Mouse (Mus musculus): Measurements from ENCODE around the gene Ntm. TPM values are rescaled to one million over a fixed set of nuclear protein-coding genes. Genes with fewer than 3 reads are reported as not detected.
A peak's percentile ranks its signal among the peaks of the same experiment; 100 is the strongest.

Ntm gene
- polyA plus RNA-seq, 1 experiment from 2014 or later, result 8.9 TPM

DNA sequence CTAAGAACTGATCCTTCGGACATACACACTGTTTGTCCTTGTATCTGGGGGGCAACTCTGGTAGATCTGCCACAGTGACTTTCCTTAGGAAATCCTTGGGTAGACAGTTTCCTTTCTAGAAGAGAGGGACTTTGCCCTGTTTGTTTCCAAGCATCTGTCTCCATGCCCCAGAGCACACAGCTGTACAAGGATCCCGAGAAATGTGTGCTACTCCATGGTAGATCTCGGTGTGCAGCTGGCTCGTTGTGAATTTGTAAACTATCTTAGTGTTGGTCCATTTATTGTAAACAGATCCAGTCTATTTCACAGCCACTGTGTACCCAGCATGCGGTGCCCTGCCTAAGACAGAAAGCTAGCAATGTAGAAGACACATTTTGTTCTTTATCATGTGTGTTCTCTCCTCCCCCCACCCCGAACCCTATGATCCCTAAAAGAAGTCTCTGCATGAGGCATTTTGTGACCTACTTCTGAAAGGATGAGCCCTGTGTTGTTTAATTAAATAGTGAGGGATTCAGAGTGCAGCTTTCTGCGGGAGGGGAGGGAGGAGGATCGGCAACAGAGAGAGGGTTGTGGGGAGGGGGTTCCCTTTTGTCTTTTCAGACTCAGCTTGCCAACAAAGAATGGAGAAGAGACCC is 200.9 kb downstream of the Ntm start:
- no peaks in the 10 kb centered on the region for H3K4me1 ChIP-seq (replicated peaks)
- no peak overlapping the region for H3K4me2 ChIP-seq (replicated peaks)
- no peak overlapping the region for H3K27ac ChIP-seq
- H3K9ac ChIP-seq, result no peak overlapping the region
- no peaks in the 10 kb centered on the region for H3K36me3 ChIP-seq
- ATAC-seq, result no peak
- whole genome bisulfite sequencing, result 55% methylated on average over 8 of the region's 8 CpGs
- H3K9me3 ChIP-seq, result no peaks in the 10 kb centered on the region
- no peak overlapping the region for H3K4me3 ChIP-seq (replicated peaks)
- no peaks in the 10 kb centered on the region for H3K27me3 ChIP-seq (replicated peaks)

DNA sequence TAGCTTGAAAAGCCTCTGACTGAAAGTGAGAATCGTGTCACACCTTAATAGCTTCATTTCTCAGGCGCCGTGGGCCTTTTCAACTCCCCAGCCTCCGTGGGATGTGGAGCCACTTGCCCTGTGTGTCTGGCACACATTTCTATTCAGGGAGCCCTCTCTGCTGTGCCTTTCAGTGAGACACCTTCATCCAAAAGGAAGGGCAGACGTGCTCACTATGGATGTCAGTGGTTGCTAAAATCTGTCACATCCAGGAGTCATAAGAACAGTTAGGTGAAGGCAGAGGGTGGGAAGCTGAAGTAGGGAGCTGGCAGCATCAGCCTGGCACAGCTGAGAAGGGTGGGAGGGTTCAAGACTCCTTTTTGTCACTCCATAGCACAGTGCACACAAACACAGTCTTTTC is 201.4 kb downstream of the Ntm start:
- no peak overlapping the region for H3K27ac ChIP-seq
- H3K9ac ChIP-seq, result no peak overlapping the region
- WGBS, result 94% methylated on average over 5 of the region's 5 CpGs
- no peaks in the 10 kb centered on the region for H3K27me3 ChIP-seq (replicated peaks)
- no peaks in the 10 kb centered on the region for H3K4me1 ChIP-seq (replicated peaks)
- no peak overlapping the region for H3K4me2 ChIP-seq (replicated peaks)
- no peaks in the 10 kb centered on the region for H3K36me3 ChIP-seq
- no peak overlapping the region for H3K4me3 ChIP-seq (replicated peaks)
- no peak for ATAC-seq
- no peaks in the 10 kb centered on the region for H3K9me3 ChIP-seq

DNA sequence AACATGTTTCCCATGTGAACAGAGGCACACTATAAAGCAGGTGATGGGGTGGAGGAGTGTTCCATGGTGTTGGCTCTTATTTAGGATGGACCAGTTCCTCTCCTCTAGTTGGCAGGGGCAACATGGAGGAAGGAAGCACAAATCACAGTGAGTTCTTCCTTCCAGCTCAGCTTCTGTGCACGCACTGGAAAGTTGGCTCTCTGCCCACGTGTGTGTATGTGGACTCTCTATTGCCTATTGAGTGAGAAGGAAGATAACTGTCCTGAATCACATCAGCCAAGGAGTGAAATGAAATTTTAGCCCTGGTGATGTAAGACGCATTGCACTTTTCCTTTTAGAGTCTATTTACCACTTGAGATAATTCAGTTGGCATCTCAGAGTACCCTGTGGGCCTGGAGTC is 203.0 kb downstream of the Ntm start:
- ATAC-seq, result no peak
- no peaks in the 10 kb centered on the region for H3K4me1 ChIP-seq (replicated peaks)
- no peaks in the 10 kb centered on the region for H3K36me3 ChIP-seq
- WGBS, result 40% methylated on average over 3 of the region's 3 CpGs
- no peak overlapping the region for H3K4me3 ChIP-seq (replicated peaks)
- H3K27me3 ChIP-seq (replicated peaks), result no peaks in the 10 kb centered on the region
- no peak overlapping the region for H3K27ac ChIP-seq
- H3K9me3 ChIP-seq, result no peaks in the 10 kb centered on the region
- H3K4me2 ChIP-seq (replicated peaks), result no peak overlapping the region
- H3K9ac ChIP-seq, result no peak overlapping the region

DNA sequence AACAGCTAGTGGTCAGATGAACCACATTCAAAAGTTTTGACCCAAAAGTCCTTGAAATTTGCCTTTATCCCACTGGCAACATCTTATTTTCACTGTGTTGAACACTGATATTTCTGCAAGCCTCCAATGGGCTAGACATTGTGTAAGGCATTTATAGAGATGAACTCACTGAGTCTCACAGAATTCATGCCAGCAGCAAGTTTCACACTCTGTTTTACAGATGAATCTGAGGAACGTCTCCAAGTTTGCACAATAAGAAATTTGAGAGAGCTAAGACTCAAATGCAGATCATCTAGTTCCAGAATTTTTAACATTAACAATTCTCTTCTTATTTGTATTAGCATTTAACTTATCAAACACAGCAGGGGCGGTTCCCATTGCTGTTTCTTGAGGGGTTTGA is 203.9 kb downstream of the Ntm start:
- H3K9me3 ChIP-seq, result no peaks in the 10 kb centered on the region
- no peaks in the 10 kb centered on the region for H3K27me3 ChIP-seq (replicated peaks)
- ATAC-seq, result no peak
- no peak overlapping the region for H3K27ac ChIP-seq
- no peak overlapping the region for H3K9ac ChIP-seq
- H3K4me3 ChIP-seq (replicated peaks), result no peak overlapping the region
- H3K36me3 ChIP-seq, result no peaks in the 10 kb centered on the region
- no peak overlapping the region for H3K4me2 ChIP-seq (replicated peaks)
- WGBS, result 77% methylated on average over 2 of the region's 2 CpGs
- H3K4me1 ChIP-seq (replicated peaks), result no peaks in the 10 kb centered on the region

GRCm38 (mm10) chr9:29754374-29754773 is 208.6 kb downstream of the Ntm start:
- H3K4me2 ChIP-seq (replicated peaks), result no peak overlapping the region
- no peak for ATAC-seq
- no peaks in the 10 kb centered on the region for H3K36me3 ChIP-seq
- H3K4me1 ChIP-seq (replicated peaks), result peaks cover 4% of the 10 kb centered on the region
- H3K27ac ChIP-seq, result no peak overlapping the region
- H3K27me3 ChIP-seq (replicated peaks), result no peaks in the 10 kb centered on the region
- no peak overlapping the region for H3K9ac ChIP-seq
- no peak overlapping the region for H3K4me3 ChIP-seq (replicated peaks)
- H3K9me3 ChIP-seq, result no peaks in the 10 kb centered on the region

GRCm38 (mm10) chr9:29751396-29751795 is 211.5 kb downstream of the Ntm start:
- Histone ChIP-seq H3K9ac (no peak overlapping the region), H3K27me3 (replicated peaks) (no peaks in the 10 kb centered on the region), H3K4me3 (replicated peaks) (no peak overlapping the region), H3K36me3 (no peaks in the 10 kb centered on the region), H3K27ac (no peak overlapping the region), H3K4me2 (replicated peaks) (no peak overlapping the region), H3K9me3 (no peaks in the 10 kb centered on the region), H3K4me1 (replicated peaks) (peaks cover 4% of the 10 kb centered on the region)
- WGBS, result 39% methylated on average over 1 of the region's 1 CpGs
- ATAC-seq, result no peak

DNA sequence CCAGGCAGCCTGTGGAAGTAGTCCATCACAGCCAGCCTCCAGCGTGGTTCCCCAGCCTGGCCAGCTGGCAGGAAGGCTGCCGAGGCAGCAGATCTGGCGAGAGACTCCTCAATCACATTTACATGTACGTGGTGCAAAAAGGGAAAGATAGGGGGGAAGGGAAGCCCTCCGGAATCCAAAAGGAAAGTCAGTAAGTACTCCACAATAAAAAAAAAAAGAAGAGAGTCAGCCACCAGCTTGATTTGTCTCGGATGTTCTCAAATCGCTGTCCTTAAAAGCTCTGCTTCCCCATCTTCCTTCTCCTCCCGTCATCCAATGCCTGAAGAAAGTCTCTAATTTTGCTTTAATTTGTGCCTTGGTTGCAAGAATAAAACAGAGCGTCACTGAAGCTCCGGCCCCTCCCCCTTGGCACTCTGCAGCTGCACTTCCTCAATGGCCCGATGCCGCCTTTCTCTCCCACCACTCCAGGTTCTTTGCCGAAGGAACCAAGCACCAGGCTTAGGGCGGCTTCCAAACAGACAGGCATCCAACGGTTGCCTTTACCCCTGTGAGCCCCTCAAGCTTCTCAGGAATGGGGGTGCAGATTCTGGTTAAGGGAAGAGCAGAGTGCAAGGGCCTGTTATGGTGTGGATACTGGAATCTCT is 212.4 kb downstream of the Ntm start:
- no peaks in the 10 kb centered on the region for H3K27me3 ChIP-seq (replicated peaks)
- no peaks in the 10 kb centered on the region for H3K36me3 ChIP-seq
- no peaks in the 10 kb centered on the region for H3K9me3 ChIP-seq
- WGBS, result 19% methylated on average over 15 of the region's 15 CpGs
- ATAC-seq, result peak; percentile 67
- H3K27ac ChIP-seq, result 0 out of 2 replicates have a peak overlapping the region, but pooled peaks have one; percentile 72
- H3K4me2 ChIP-seq (replicated peaks), result peak overlapping the region; percentile 62
- H3K9ac ChIP-seq, result no peak overlapping the region
- H3K4me1 ChIP-seq (replicated peaks), result peaks cover 4% of the 10 kb centered on the region
- H3K4me3 ChIP-seq (replicated peaks), result peak overlapping the region; percentile 22

- H3K4me3 ChIP-seq (replicated peaks), result no peak overlapping the region
- peaks cover 4% of the 10 kb centered on the region for H3K4me1 ChIP-seq (replicated peaks)
- H3K4me2 ChIP-seq (replicated peaks), result no peak overlapping the region
- no peaks in the 10 kb centered on the region for H3K9me3 ChIP-seq
- H3K27ac ChIP-seq, result no peak overlapping the region
- no peak overlapping the region for H3K9ac ChIP-seq
- H3K36me3 ChIP-seq, result no peaks in the 10 kb centered on the region
- H3K27me3 ChIP-seq (replicated peaks), result no peaks in the 10 kb centered on the region
- ATAC-seq, result no peak
- 81% methylated on average over 4 of the region's 4 CpGs for WGBS
Measured at GRCm38 (mm10) chr9:29748070-29748469, 214.9 kb downstream of the Ntm start.

DNA sequence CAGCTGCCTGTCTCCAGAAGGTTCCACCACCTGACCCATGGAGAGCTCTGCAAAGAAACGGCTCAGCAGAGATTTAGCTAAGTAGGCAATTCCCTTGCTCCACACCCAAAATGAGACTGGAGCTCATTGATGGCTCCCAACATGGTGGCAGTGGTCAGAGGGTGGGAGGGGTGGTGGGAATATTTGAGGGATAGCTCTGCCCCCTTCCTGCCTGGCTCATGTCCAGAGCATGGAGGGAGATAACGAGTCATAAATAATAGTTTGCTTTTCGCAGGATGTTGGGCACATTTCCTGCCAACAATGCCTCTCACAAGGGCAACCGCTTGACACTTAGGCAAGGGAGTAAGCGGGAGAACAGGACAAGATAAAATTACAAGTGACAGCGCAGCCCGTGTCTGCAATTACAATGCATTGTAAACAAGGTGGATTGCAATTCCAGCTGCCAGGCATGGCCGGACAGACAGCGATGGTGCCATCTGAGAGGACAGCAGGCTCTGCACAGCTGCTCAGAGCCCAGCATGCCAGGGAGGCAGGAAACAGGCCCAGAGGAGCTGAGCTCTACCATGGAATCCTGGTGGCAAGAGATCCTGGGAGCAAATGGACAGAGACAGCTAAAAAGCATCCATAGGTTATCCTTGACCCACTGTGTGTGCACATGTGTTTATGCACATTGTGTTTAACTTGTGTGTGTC is 224.0 kb downstream of the Ntm start:
- WGBS, result 63% methylated on average over 9 of the region's 9 CpGs
- Histone ChIP-seq H3K9ac (no peak overlapping the region), H3K4me2 (replicated peaks) (no peak overlapping the region), H3K36me3 (no peaks in the 10 kb centered on the region), H3K4me3 (replicated peaks) (no peak overlapping the region), H3K9me3 (no peaks in the 10 kb centered on the region), H3K4me1 (replicated peaks) (no peaks in the 10 kb centered on the region), H3K27me3 (replicated peaks) (no peaks in the 10 kb centered on the region), H3K27ac (no peak overlapping the region)
- ATAC-seq, result no peak

- Histone ChIP-seq H3K9ac (no peak overlapping the region), H3K4me2 (replicated peaks) (no peak overlapping the region), H3K4me3 (replicated peaks) (no peak overlapping the region), H3K4me1 (replicated peaks) (no peaks in the 10 kb centered on the region), H3K27ac (no peak overlapping the region), H3K36me3 (no peaks in the 10 kb centered on the region), H3K27me3 (replicated peaks) (no peaks in the 10 kb centered on the region), H3K9me3 (no peaks in the 10 kb centered on the region)
- 31% methylated on average over 3 of the region's 3 CpGs for WGBS
- ATAC-seq, result no peak
Measured at GRCm38 (mm10) chr9:29736031-29736430, 226.9 kb downstream of the Ntm start.

- Histone ChIP-seq H3K27me3 (replicated peaks) (no peaks in the 10 kb centered on the region), H3K9ac (no peak overlapping the region), H3K4me2 (replicated peaks) (no peak overlapping the region), H3K9me3 (no peaks in the 10 kb centered on the region), H3K4me3 (replicated peaks) (no peak overlapping the region), H3K27ac (no peak overlapping the region), H3K4me1 (replicated peaks) (no peaks in the 10 kb centered on the region), H3K36me3 (no peaks in the 10 kb centered on the region)
- 84% methylated on average over 3 of the region's 3 CpGs for WGBS
- no peak for ATAC-seq
Measured at GRCm38 (mm10) chr9:29732895-29733294, 230.0 kb downstream of the Ntm start.

GRCm38 (mm10) chr9:29731672-29732071 is 231.3 kb downstream of the Ntm start:
- no peak overlapping the region for H3K4me3 ChIP-seq (replicated peaks)
- no peaks in the 10 kb centered on the region for H3K9me3 ChIP-seq
- no peaks in the 10 kb centered on the region for H3K36me3 ChIP-seq
- no peaks in the 10 kb centered on the region for H3K27me3 ChIP-seq (replicated peaks)
- H3K4me1 ChIP-seq (replicated peaks), result no peaks in the 10 kb centered on the region
- H3K9ac ChIP-seq, result no peak overlapping the region
- H3K27ac ChIP-seq, result no peak overlapping the region
- no peak overlapping the region for H3K4me2 ChIP-seq (replicated peaks)
- WGBS, result 73% methylated on average over 3 of the region's 3 CpGs
- no peak for ATAC-seq
